Comparison of ENCODE assay signal across 31 mouse cellular contexts in the genomic region with DNA sequence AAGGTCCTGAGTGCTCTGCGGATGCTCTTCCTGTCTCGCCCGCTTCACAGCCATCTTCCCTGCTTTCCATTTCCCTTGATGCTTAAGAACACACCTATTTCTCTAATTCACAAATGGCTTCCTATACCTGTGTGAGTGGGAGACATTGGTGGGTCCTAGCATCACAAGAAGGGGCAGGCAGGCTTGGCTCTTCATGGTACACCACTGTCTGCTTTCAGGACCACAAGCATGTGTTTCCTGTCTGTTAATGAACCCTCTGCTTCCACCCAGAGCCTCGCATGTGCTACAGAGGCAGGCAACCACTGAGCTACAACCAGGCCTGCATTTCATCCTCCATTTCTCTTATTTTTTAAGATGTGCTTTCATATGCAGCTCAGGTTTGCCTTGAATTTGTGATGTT.
"Had no signal": no experiment of that assay in that cellular context is flagged by ENCODE, and none has a peak within 500 bp of the region (broad histone marks: within the 10 kb centered on the region; RNA-seq: fewer than 3 reads in every experiment).

No protein-coding gene starts in this region.

- H3K27ac ChIP-seq: limb, embryonic 10.5 days; limb, embryonic 12.5 days; limb, embryonic 13.5 days; limb, embryonic 15.5 days; liver, embryonic 12.5 days; liver, embryonic 13.5 days; liver, embryonic 14.5 days; liver, embryonic 15.5 days; lung, embryonic 15.5 days; macrophage; midbrain, embryonic 10.5 days; midbrain, embryonic 12.5 days; midbrain, embryonic 13.5 days; midbrain, embryonic 15.5 days; neural tube, embryonic 12.5 days had no signal

- H3K9me3 ChIP-seq: limb, embryonic 10.5 days; limb, embryonic 12.5 days; limb, embryonic 15.5 days; liver, embryonic 13.5 days; midbrain, embryonic 12.5 days; midbrain, embryonic 15.5 days; neural tube, embryonic 12.5 days had no signal

- H3K4me2 ChIP-seq: limb, embryonic 12.5 days; limb, embryonic 13.5 days; limb, embryonic 15.5 days; liver, embryonic 11.5 days; liver, embryonic 12.5 days; liver, embryonic 13.5 days; liver, embryonic 15.5 days; lung, embryonic 14.5 days; lung, embryonic 15.5 days; midbrain, embryonic 11.5 days; midbrain, embryonic 12.5 days; midbrain, embryonic 13.5 days; midbrain, embryonic 15.5 days; neural tube, embryonic 12.5 days had no signal

- DNase-seq: left cerebral cortex, postnatal 4 days; liver; liver, embryonic 13.5 days; liver, postnatal 0 days; lung, adult 2 months; lung, embryonic 14.5 days; lung, postnatal 10 days; lung, postnatal 14 days; lung, postnatal 36 days; lung, postnatal 4 days; midbrain, embryonic 14.5 days had no signal

- H3K36me3 ChIP-seq: midbrain, embryonic 15.5 days had no signal

- H3K27me3 ChIP-seq: limb, embryonic 12.5 days; limb, embryonic 13.5 days; limb, embryonic 15.5 days; liver, embryonic 12.5 days; liver, embryonic 13.5 days; liver, embryonic 15.5 days; lung, embryonic 15.5 days; megakaryocyte, embryonic 14.5 days; midbrain, embryonic 12.5 days; midbrain, embryonic 13.5 days; midbrain, embryonic 15.5 days; neural tube, embryonic 12.5 days had no signal

- H3K4me1 ChIP-seq: limb, embryonic 10.5 days; limb, embryonic 12.5 days; limb, embryonic 13.5 days; liver, embryonic 12.5 days; liver, embryonic 13.5 days; liver, embryonic 15.5 days; midbrain, embryonic 10.5 days; midbrain, embryonic 12.5 days; midbrain, embryonic 13.5 days; midbrain, embryonic 15.5 days; neural tube, embryonic 12.5 days had no signal

- H3K4me3 ChIP-seq: limb, embryonic 10.5 days; limb, embryonic 12.5 days; limb, embryonic 13.5 days; limb, embryonic 15.5 days; liver, embryonic 12.5 days; liver, embryonic 13.5 days; liver, embryonic 15.5 days; lung, embryonic 15.5 days; megakaryocyte, embryonic 14.5 days; midbrain, embryonic 10.5 days; midbrain, embryonic 12.5 days; midbrain, embryonic 13.5 days; midbrain, embryonic 15.5 days; myocyte; neural tube, embryonic 12.5 days had no signal

- H3K9ac ChIP-seq: limb, embryonic 12.5 days; limb, embryonic 13.5 days; limb, embryonic 15.5 days; liver, embryonic 12.5 days; liver, embryonic 13.5 days; liver, embryonic 14.5 days; liver, embryonic 15.5 days; liver, postnatal 0 days; lung, embryonic 14.5 days; lung, embryonic 15.5 days; midbrain, embryonic 12.5 days; midbrain, embryonic 13.5 days; midbrain, embryonic 15.5 days; neural tube, embryonic 12.5 days had no signal

- ATAC-seq: liver, embryonic 12.5 days; liver, postnatal 0 days; lung, postnatal 0 days; midbrain, embryonic 13.5 days; midbrain, embryonic 15.5 days; midbrain, embryonic 16.5 days had no signal
